Mouse (Mus musculus) erythroblast, embryonic 14.5 days (primary cell): ENCODE measurements at regions not wholly inside any gene's neighbourhood (a gene's known extent, or its start where the extent isn't known, plus 50 kb on each side); places are given as distances from the start of the nearest gene placed in this dataset.

ENCODE experiments used
- GATA1 ChIP-seq: IDR thresholded peaks from 2 replicates; pipeline ENCODE4 v1.6.1; 2012; ENCODE audit warnings: low read length, inconsistent platforms, mixed read lengths
- TAL1 ChIP-seq: IDR thresholded peaks from 3 replicates; pipeline ENCODE4 v1.6.1; 2012; ENCODE audit warnings: low read length, inconsistent platforms, mixed read lengths

GRCm38 (mm10) chr1:184612880-184613279 is 119.5 kb downstream of the Hlx start:
- TF ChIP-seq GATA1 (no peak), TAL1 (no peak)
